Mouse (Mus musculus): ENCODE measurements around the gene Slc25a31. TPM values are rescaled to one million over a fixed set of nuclear protein-coding genes. Genes with fewer than 3 reads are reported as not detected.

Gene Slc25a31
- under 1 TPM in 1 of 2 experiments, not detected in 1; 0.14 TPM for total RNA-seq (2021)
- long read RNA-seq, experiment 1, result 0 reads
- long read RNA-seq, experiment 2, result 0 reads

DNA sequence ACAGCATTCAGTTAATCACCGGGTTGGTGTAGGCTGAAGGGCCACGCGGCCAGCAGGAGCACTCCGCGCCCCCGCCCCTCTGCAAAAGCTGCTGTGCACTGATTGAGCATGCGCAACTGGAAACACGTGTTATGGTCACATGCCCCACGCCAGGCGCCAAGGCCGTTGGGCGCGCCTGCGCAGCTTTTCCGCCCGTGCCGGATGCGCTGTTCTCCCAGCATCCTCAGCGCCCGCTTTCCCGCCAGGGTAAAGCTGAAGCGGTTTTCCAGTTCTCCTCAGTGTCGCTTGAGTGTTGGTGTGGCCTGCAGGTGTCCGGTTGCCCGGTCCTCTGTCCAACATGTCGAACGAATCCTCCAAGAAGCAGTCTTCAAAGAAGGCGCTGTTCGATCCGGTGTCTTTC is at the start of gene Slc25a31:
TSS of gene Slc25a31 (plus strand) at position 201 of the 400 bp plus-strand sequence.
- DNase-seq (ENCODE audit: low spot score in 2 of 2), result no peak

GRCm38 (mm10) chr3:40660231-40660630 is 48.4 kb upstream of the Slc25a31 start:
- DNase-seq (ENCODE audit: low spot score in 2 of 2), result no peak

DNA sequence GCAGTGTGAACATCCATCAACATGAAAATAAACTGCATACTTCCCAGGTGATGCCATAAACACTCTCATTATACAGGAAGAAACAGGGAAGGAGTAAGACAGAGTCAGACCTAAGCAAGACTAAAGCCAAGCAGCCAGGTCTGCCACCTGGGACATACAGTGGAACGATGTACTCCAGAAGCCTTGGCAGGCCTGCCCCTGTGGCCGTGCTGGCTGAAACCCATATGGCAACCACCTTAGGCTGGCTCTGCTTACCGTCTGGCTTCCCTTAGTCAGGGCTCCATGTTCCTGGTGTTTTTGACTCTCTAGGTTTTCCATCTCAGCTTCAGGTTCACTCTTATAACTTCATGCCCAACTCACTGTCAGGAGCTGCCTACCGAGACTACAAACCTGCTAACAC is 42.5 kb upstream of the Slc25a31 start:
- no peak for DNase-seq (ENCODE audit: low spot score in 2 of 2)

DNA sequence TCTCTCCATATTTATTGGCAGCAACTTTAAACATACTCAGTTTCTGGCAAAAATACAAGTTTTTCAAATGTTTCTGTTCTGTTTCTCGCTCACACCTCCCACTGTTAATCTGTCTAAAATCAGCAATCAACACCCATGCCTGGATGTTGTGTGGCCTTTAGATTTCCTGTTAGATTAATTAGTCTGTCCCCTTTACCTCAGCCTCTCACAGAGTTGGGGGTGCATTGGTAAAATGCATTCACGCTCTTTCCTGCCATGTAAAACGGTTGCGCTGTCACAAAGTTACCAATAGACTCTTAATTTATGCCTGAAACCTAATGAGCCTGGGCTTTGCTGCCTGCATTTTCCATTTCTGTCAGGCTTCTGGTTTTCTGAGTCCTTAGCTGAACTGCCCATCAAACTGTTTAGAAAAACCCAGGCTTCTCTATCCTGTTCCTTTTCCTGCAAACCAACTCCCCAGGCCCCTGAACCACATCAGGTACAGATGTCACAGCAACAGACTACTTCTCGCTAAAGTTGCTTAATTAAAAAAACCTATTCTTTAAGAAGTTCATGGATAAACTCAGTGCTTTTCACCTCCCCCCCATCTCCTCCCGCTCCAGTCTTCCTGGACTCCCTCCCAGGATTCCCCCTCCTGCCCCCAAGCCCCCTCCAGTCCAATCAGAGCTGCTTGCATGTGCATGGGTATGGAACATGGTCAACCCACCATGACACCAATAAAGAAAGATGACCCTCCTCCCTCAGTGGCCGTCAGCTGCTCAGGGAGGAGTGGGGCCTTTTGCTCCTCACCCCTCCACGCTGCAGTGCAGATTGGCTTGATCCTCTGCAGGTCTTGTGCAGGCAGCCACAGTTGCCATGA is 41.6 kb upstream of the Slc25a31 start:
- no peak for DNase-seq (ENCODE audit: low spot score in 2 of 2)

DNA sequence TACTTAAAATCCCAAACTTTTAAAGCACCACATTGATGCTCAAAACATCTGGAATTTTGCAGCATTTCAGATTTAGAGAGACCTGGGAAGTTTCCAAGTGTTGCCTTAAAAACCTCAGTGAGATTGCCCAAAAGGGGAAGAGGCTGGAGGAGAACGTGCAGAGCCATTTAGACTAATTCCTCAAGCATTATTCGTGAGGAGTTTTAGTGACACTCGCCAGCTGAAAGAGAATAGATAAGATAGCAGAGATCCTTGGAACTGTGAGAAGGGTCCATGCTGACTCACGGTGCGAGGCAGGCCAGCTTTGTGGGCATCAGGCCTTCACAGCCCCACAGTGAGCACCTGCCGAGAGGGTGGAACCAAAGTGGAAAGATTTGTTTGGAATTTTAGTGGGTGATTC is 39.8 kb upstream of the Slc25a31 start:
- no peak for DNase-seq (ENCODE audit: low spot score in 2 of 2)

- DNase-seq (ENCODE audit: low spot score in 2 of 2), result no peak
Measured at GRCm38 (mm10) chr3:40669395-40669794, 39.3 kb upstream of the Slc25a31 start.

GRCm38 (mm10) chr3:40673515-40673914 is 35.1 kb upstream of the Slc25a31 start:
- no peak for DNase-seq (ENCODE audit: low spot score in 2 of 2)

DNA sequence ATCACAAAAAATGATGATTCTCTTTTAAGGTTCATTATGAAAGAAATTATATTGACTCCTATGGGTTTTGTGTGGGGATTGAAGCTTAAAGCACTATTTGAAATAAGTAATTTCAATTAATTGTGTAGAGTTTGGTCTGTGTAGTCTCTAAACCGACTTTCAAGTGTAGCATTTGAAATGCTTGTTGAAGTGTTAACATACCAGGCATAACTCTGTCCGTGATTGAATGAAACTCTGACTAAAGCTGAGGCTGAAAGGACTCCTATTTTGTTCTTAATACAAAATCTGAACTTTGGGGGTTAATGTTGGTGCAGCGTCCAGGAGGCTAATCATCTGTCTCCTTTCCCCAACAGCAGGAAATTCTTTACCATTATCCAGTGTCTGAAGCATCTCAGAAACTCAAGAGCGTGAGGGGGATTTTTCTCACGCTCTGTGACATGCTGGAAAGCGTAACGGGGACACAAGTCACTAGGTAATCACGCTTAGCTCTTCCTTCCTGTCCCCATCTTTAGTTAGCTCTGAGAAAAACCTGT is 33.7 kb upstream of the Slc25a31 start:
- no peak for DNase-seq (ENCODE audit: low spot score in 2 of 2)

- DNase-seq (ENCODE audit: low spot score in 2 of 2), result no peak
Measured at GRCm38 (mm10) chr3:40678856-40679255, 29.8 kb upstream of the Slc25a31 start.

- no peak for DNase-seq (ENCODE audit: low spot score in 2 of 2)
Measured at GRCm38 (mm10) chr3:40682404-40682803, 26.3 kb upstream of the Slc25a31 start.

DNA sequence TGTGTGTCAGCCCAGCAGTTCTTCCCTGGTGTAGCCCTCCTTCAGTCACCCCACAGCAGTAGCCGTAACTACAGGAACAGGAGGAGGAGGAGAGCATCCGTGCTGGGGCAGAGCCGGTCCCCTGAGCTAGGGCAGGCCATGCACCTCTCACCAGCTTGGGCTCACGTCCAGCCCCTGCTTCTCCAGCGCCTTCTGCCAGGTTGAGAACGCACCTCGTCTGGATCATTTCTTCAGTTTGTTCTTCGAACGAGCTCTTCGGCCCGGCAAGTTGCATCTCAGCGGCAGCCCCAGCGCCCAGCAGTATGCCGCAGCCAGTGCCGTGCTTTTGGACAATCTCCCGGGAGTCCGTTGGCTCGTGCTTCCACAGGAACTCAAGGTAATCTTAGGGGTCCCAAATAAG is 25.5 kb upstream of the Slc25a31 start:
- no peak for DNase-seq (ENCODE audit: low spot score in 2 of 2)

GRCm38 (mm10) chr3:40685855-40686515 is 22.7 kb upstream of the Slc25a31 start:
- DNase-seq (ENCODE audit: low spot score in 2 of 2), result no peak

DNA sequence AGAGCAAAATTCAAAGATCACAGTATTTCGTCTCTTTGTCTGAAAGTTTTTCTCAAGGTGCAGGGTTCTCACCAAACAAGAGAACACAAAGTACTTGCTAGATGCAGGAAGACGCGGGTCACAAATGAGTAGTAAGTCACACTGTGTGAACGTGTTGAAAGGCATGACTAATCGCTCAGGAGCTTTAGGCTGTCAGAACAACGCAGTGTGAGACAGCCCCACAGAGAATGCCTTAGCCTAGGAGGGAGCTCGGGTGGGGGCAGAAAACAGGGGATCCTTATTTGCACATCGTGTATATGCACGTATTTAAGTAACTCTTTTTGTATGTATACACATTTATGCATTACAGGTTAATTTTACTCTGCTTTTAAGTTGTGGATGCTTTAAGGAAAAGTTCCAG is 21.8 kb upstream of the Slc25a31 start:
- no peak for DNase-seq (ENCODE audit: low spot score in 2 of 2)

GRCm38 (mm10) chr3:40687588-40687987 is 21.1 kb upstream of the Slc25a31 start:
- DNase-seq (ENCODE audit: low spot score in 2 of 2), result no peak

GRCm38 (mm10) chr3:40691566-40691965 is 17.1 kb upstream of the Slc25a31 start:
- no peak for DNase-seq (ENCODE audit: low spot score in 2 of 2)

DNA sequence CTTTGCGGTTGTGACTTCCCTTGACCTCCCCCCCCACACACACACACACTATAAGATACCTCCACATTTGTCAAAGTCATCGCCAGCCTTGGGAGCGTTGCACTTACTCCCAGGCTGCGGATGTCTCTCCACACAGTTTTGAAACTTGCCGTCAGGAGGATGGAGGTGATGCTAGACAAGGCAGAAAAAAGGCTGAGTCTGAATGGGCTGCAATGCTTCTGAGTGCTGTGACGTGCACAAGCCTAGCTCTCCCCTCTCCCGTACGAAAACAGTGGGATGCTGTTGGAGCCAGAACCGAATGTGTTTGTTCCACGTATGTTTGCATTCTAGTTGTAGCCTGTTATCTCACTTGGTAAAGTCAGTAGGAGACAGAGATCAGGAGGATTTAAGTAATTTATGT is 15.2 kb upstream of the Slc25a31 start:
- DNase-seq (ENCODE audit: low spot score in 2 of 2), result no peak

- no peak for DNase-seq (ENCODE audit: low spot score in 2 of 2)
Measured at GRCm38 (mm10) chr3:40693960-40694359, 14.7 kb upstream of the Slc25a31 start.

DNA sequence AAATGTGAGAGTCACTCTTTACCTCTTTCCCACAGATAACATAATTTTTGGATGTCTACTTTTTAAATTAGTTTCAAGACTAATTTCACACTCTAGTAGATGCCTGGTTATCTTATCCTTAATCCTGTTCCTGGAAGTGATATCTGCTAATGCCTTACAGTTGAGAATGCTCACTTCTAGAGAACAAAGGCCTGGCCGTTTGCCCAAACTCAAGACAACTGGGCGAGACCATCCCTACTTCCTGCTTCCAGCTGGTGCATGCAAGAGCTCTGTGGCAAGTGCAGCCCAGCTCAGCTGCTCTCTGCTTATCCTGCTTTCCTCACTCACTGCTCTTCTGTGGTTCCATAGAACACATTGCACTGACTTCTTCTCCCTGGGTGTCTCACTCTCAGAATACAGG is 14.2 kb upstream of the Slc25a31 start:
- no peak for DNase-seq (ENCODE audit: low spot score in 2 of 2)

DNA sequence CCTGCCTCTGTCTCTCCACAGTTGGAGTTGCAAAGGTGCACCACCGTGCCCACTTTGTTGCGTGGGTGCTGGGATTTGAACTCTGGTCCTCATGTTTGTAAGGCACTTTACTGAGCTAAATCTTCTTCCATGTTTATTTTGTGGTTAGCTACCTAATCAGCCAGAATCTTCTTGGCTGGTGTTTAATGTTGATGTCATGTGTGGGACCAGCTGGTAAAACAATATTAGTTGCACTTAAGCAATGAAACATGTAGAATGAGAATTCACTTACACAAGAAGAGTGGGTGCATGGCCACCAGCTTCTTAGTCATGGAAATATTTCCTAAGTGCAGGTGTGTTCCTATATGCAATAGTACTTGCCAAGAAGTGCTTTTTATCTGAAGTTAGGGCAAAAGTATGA is 13.5 kb upstream of the Slc25a31 start:
- no peak for DNase-seq (ENCODE audit: low spot score in 2 of 2)

GRCm38 (mm10) chr3:40698834-40699233 is 9.8 kb upstream of the Slc25a31 start:
- no peak for DNase-seq (ENCODE audit: low spot score in 2 of 2)

- DNase-seq (ENCODE audit: low spot score in 2 of 2), result no peak
Measured at GRCm38 (mm10) chr3:40704816-40705430, 3.7 kb upstream of the Slc25a31 start.

DNA sequence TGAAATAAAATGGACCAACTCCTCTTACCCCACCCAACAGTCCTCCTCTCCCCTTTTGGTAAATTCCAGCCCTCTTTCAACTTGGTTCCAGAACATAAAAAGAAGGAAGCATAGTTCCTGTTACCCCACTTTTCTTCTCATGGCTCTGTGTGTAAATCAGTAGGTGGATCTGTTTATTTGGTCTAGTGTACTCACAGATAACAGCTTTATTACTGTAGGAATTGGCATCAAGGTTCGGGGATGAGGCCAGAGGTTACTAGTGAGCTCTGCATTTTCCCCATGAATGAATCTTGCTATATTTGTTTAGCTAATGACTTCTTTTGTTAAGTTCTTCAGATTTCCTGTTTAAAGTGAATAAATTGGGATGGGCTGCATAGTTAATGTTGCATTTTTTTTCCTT is 7.4 kb downstream of the Slc25a31 start:
- no peak for DNase-seq (ENCODE audit: low spot score in 2 of 2)
